Mouse (Mus musculus) limb, embryonic 10.5 days (tissue): ENCODE data around the gene Ankrd33b. TPM values are rescaled to one million over a fixed set of nuclear protein-coding genes. Genes with fewer than 3 reads are reported as not detected.
A peak's percentile ranks its signal among the peaks of the same experiment; 100 is the strongest.

Source experiments
- DNase-seq: peaks from one replicate; pipeline ENCODE4 v3.0.0-alpha.2; 2017; ENCODE audit warnings: low spot score
- H3K27ac ChIP-seq: fragments of 300-500 bp; sonication (generic); 2 replicates; pipeline ENCODE4 v1.5.1; 2016; ENCODE audit warnings: mild to moderate bottlenecking
- H3K27me3 ChIP-seq: fragments of 300-500 bp; sonication (generic); 2 replicates; pipeline ENCODE4 v1.6.1; 2016; ENCODE audit warnings: low read depth, mild to moderate bottlenecking; ENCODE audit not compliant: poor library complexity, severe bottlenecking
- H3K36me3 ChIP-seq: fragments of 300-500 bp; sonication (generic); 2 replicates; pipeline ENCODE4 v1.6.1; 2016; ENCODE audit warnings: mild to moderate bottlenecking, moderate library complexity
- H3K4me1 ChIP-seq: fragments of 300-500 bp; sonication (generic); 2 replicates; pipeline ENCODE4 v1.6.1; 2016
- H3K4me3 ChIP-seq: fragments of 300-500 bp; sonication (generic); 2 replicates; pipeline ENCODE4 v1.5.1; 2016; ENCODE audit warnings: mild to moderate bottlenecking, moderate library complexity
- H3K9me3 ChIP-seq: fragments of 300-500 bp; sonication (generic); replicated peaks from 2 replicates; pipeline ENCODE4 v1.6.1; 2016; ENCODE audit warnings: mild to moderate bottlenecking
- WGBS: fragments of 180-500 bp; shearing (Covaris S2); methylation state at CpG from one replicate; pipeline ENCODE4 v1.1.7; 2016; 5-methylcytosine and 5-hydroxymethylcytosine counted together
- polyA plus RNA-seq: library from polyadenylated mRNA; unstranded; fragments of >200 nt; fragmentation: Nextera tagmentation; extraction: Ambion mirVana; gene quantifications from 2 replicates; pipeline ENCODE4 v1.2.1, GENCODE M21; 2016

Gene Ankrd33b
- polyA plus RNA-seq, 1 experiment from 2014 or later, result 0.39 TPM

DNA sequence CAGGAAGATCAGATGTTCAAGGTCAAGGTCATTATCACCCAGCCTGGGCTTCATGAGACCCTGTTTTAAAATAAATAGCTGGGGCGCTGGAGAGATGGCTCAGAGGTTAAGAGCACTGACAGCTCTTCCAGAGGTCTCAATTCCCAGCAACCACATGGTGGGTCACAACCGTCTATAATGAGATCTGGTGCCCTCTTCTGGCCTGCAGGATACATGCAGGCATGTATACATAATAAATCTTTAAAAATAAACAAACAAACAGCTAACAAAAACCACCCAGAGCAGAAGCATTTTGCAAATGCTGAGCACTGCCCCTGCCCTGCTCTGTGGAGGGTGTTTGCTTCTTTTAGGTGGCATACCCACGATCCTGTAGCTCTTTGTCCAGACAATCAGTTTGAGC, 29.9 kb upstream of the Ankrd33b start:
- no peaks in the 10 kb centered on the region for H3K4me1 ChIP-seq
- no peak overlapping the region for H3K27ac ChIP-seq
- WGBS, result 76% methylated on average over 3 of the region's 3 CpGs
- no peaks in the 10 kb centered on the region for H3K36me3 ChIP-seq
- no peaks in the 10 kb centered on the region for H3K27me3 ChIP-seq
- no peaks in the 10 kb centered on the region for H3K9me3 ChIP-seq
- DNase-seq, result no peak
- no peak overlapping the region for H3K4me3 ChIP-seq

DNA sequence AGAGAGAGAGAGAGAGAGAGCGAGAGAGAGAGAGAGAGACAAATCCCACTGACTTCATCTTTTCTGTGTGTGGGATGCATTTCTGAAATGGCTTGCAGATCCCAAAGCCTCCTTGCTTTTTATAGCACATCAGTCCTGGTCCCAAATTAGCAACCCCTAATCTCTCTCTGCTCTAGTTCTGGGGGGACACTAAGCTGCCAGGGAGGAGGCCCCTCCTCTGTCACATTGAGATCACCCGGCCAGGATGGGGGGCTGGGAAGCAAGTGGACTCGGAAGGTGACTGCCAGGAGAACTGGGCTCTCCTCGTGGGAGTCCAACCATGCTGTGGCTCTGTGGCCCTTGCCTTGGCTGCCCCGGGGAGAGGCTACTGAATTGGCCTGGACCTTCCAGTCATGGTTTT, 29.2 kb upstream of the Ankrd33b start:
- 65% methylated on average over 5 of the region's 5 CpGs for WGBS
- Histone ChIP-seq H3K36me3 (no peaks in the 10 kb centered on the region), H3K4me3 (no peak overlapping the region), H3K27me3 (no peaks in the 10 kb centered on the region), H3K9me3 (no peaks in the 10 kb centered on the region), H3K27ac (no peak overlapping the region), H3K4me1 (no peaks in the 10 kb centered on the region)
- DNase-seq, result no peak

DNA sequence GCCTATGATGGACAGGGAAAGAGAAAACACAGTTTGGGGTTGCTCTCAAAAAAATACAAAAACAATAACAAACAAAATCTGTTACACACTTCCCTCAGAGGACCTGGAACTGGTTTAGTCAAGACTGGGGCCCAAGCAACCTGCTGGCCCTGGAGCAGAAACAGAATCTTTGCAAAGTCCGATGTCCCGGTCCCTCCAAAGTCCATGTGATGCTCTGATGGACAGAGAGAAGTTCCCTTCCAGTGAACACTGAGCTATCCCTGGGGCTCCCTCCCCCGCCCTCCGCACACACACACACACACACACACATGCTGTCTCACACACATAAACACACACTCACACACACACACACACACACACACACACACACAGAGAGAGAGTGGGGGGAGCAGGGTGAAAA, 28.5 kb upstream of the Ankrd33b start:
- no peak for DNase-seq
- no peaks in the 10 kb centered on the region for H3K9me3 ChIP-seq
- H3K27ac ChIP-seq, result no peak overlapping the region
- no peaks in the 10 kb centered on the region for H3K36me3 ChIP-seq
- no peak overlapping the region for H3K4me3 ChIP-seq
- H3K27me3 ChIP-seq, result no peaks in the 10 kb centered on the region
- H3K4me1 ChIP-seq, result no peaks in the 10 kb centered on the region
- WGBS, result 94% methylated on average over 4 of the region's 4 CpGs

GRCm38 (mm10) chr15:31393402-31393801, 25.9 kb upstream of the Ankrd33b start:
- H3K9me3 ChIP-seq, result no peaks in the 10 kb centered on the region
- DNase-seq, result no peak
- no peak overlapping the region for H3K27ac ChIP-seq
- 84% methylated on average over 6 of the region's 6 CpGs for WGBS
- H3K36me3 ChIP-seq, result no peaks in the 10 kb centered on the region
- no peak overlapping the region for H3K4me3 ChIP-seq
- H3K4me1 ChIP-seq, result no peaks in the 10 kb centered on the region
- H3K27me3 ChIP-seq, result no peaks in the 10 kb centered on the region

GRCm38 (mm10) chr15:31392705-31393104, 25.2 kb upstream of the Ankrd33b start:
- H3K4me1 ChIP-seq, result no peaks in the 10 kb centered on the region
- no peak overlapping the region for H3K4me3 ChIP-seq
- no peaks in the 10 kb centered on the region for H3K36me3 ChIP-seq
- 82% methylated on average over 7 of the region's 7 CpGs for WGBS
- no peak for DNase-seq
- no peaks in the 10 kb centered on the region for H3K9me3 ChIP-seq
- no peaks in the 10 kb centered on the region for H3K27me3 ChIP-seq
- no peak overlapping the region for H3K27ac ChIP-seq

GRCm38 (mm10) chr15:31392135-31392534, 24.6 kb upstream of the Ankrd33b start:
- H3K27me3 ChIP-seq, result no peaks in the 10 kb centered on the region
- H3K4me1 ChIP-seq, result no peaks in the 10 kb centered on the region
- H3K36me3 ChIP-seq, result no peaks in the 10 kb centered on the region
- H3K27ac ChIP-seq, result no peak overlapping the region
- no peak overlapping the region for H3K4me3 ChIP-seq
- no peak for DNase-seq
- WGBS, result 86% methylated on average over 4 of the region's 4 CpGs
- no peaks in the 10 kb centered on the region for H3K9me3 ChIP-seq

DNA sequence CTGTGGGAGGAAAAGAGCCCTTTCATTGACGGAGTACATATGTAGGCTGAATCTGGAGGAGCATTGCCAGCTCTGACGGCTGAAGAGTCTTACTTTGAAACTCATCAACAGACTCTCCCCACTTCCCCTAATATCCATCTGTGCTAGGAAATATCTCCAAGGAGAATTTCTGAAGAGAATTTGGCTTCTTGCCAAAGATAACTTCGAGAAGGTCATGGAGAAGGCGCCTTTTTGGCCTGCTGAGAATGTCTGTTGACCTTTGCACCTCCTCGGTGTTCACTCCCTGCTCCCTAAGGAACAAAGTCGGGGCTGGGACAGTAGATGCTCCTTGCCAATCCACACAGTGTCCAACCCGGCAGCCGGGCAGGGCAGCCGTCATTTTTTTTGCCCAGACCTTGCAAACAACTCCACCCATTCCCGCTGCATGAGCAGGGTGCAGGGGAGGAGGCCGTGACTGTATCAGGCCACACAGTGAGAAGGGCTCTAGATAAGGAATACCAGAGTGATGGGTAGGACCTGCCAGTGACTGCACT, 14.5 kb upstream of the Ankrd33b start:
- no peaks in the 10 kb centered on the region for H3K9me3 ChIP-seq
- H3K27ac ChIP-seq, result no peak overlapping the region
- no peaks in the 10 kb centered on the region for H3K36me3 ChIP-seq
- 79% methylated on average over 11 of the region's 11 CpGs for WGBS
- H3K27me3 ChIP-seq, result no peaks in the 10 kb centered on the region
- H3K4me3 ChIP-seq, result no peak overlapping the region
- no peaks in the 10 kb centered on the region for H3K4me1 ChIP-seq
- no peak for DNase-seq

- no peaks in the 10 kb centered on the region for H3K9me3 ChIP-seq
- no peak overlapping the region for H3K4me3 ChIP-seq
- WGBS, result 84% methylated on average over 3 of the region's 3 CpGs
- DNase-seq, result no peak
- H3K27ac ChIP-seq, result no peak overlapping the region
- no peaks in the 10 kb centered on the region for H3K36me3 ChIP-seq
- peaks cover 5% of the 10 kb centered on the region for H3K4me1 ChIP-seq
- no peaks in the 10 kb centered on the region for H3K27me3 ChIP-seq
Observed at GRCm38 (mm10) chr15:31379471-31379870, 11.9 kb upstream of the Ankrd33b start.

- Histone ChIP-seq H3K27ac (no peak overlapping the region), H3K36me3 (no peaks in the 10 kb centered on the region), H3K9me3 (no peaks in the 10 kb centered on the region), H3K27me3 (peaks cover 5% of the 10 kb centered on the region), H3K4me3 (no peak overlapping the region), H3K4me1 (peaks cover 5% of the 10 kb centered on the region)
- 44% methylated on average over 4 of the region's 4 CpGs for WGBS
- DNase-seq, result no peak
Observed at GRCm38 (mm10) chr15:31375212-31375611, 7.7 kb upstream of the Ankrd33b start.

- Histone ChIP-seq H3K4me3 (no peak overlapping the region), H3K36me3 (no peaks in the 10 kb centered on the region), H3K27ac (no peak overlapping the region), H3K27me3 (peaks cover 66% of the 10 kb centered on the region), H3K9me3 (no peaks in the 10 kb centered on the region), H3K4me1 (peaks cover 40% of the 10 kb centered on the region)
- no peak for DNase-seq
- WGBS, result 11% methylated on average over 12 of the region's 12 CpGs
Observed at GRCm38 (mm10) chr15:31369125-31369612, 1.6 kb upstream of the Ankrd33b start.

- Histone ChIP-seq H3K4me3 (no peak overlapping the region), H3K27me3 (peaks cover 72% of the 10 kb centered on the region), H3K27ac (no peak overlapping the region), H3K9me3 (no peaks in the 10 kb centered on the region), H3K36me3 (no peaks in the 10 kb centered on the region), H3K4me1 (peaks cover 40% of the 10 kb centered on the region)
- no peak for DNase-seq
- 22% methylated on average over 8 of the region's 8 CpGs for WGBS
Observed at GRCm38 (mm10) chr15:31368556-31368955, 1.0 kb upstream of the Ankrd33b start.

DNA sequence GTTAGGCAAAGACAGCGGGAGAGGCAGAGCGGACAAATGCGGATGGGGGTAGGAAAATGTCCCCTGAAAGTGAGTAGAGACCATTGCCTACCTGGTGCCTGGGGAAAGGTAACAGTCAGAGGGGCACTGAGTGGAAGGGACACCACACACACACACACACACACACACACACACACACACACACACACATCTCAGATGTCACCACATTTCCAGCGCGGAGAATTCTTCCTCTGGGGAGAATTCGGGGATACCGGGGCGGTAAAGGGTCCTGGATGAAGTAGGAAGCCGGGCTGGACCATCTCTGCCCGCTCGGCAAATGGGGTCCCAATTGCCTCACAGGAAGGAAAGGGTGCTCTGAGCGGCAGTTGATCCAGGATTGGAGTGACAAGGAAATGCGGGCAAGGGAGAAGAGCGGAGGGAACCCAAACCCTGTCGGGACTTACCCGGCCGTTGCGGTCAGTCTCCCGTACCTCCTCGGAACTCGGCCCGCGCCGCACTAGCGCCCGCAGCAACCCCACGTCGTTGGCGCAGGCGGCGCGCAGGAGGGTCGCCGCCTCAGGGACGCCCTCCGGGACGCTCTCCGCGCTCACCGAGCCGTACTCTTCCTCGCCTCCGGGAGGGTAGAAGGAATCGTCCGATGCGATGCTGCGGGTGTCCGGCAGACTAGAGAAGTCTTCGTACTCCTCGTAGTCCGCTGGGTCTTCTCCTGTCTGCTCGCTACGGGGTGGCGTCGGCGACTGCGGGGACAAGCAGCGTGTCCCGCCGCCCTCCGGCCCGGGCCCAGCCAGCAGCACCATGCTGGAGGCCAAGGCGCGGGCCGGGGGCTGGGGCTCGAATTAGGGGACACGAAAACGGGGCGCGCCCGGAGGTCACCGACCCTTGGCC, 688 bp downstream of the Ankrd33b start:
- Histone ChIP-seq H3K4me1 (peaks cover 40% of the 10 kb centered on the region), H3K27ac (peak overlapping the region; percentile 26), H3K36me3 (no peaks in the 10 kb centered on the region), H3K4me3 (peak overlapping the region; percentile 68), H3K27me3 (peaks cover 81% of the 10 kb centered on the region), H3K9me3 (no peaks in the 10 kb centered on the region)
- DNase-seq, result peak; percentile 59
- WGBS, result under 1% methylated on average over 72 of the region's 72 CpGs

DNA sequence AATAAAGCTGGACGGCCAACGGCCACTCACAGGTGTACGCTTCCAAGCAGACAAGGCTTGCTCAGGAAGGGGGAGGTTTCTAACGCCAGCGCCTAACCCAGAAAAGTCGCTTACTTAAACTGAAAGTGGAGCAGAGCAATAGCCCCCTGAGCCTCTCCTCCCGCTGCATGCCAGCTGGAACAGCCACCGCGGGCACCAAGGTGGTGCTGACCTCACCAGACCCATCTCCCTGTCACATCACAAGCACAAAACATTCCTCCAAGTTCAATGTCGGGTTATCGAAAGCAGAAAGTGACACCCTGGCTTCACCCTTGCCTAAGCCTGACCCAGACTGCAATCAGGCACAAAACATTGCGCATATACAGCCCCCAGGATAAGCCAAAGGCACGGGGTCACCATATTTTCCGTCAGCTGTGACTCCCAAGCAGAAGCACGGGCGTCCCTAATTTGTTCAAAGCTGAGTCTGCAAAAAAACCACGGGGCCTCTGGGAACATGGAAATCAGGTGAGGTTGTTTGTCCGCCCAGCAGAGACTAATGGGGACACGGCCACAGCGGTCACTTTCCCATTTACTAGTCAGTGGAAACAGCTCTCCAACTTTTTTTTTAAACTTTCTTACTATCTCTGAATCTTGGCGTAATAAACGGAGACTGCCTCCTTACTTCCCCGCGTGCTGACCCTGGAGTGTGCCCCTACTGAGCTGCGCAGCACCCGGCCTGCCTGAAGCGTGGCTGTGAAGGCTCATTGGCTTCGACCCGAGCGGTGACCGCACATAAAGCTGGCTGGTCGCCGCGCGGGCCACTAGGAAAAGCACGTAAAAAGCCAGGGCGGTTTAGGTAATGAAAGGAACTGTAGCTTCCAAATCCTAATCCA, 1.6 kb downstream of the Ankrd33b start:
- Histone ChIP-seq H3K36me3 (no peaks in the 10 kb centered on the region), H3K4me3 (peak overlapping the region; percentile 68), H3K4me1 (peaks cover 40% of the 10 kb centered on the region), H3K27ac (no peak overlapping the region), H3K9me3 (no peaks in the 10 kb centered on the region), H3K27me3 (peaks cover 81% of the 10 kb centered on the region)
- WGBS, result 1% methylated on average over 37 of the region's 37 CpGs
- DNase-seq, result peak; percentile 57
